Mouse (Mus musculus) left cerebral cortex, postnatal 36 days (tissue): ENCODE results near the gene Gm20521. TPM values are rescaled to one million over a fixed set of nuclear protein-coding genes. Genes with fewer than 3 reads are reported as not detected.

Experiments used
- DNase-seq, 2 experiments: peaks; one replicate each; pipeline ENCODE4 v3.0.0; 2021 to 2022; ENCODE audit warnings: low spot score in 2 of 2, mixed read lengths in 1 of 2
- intact Hi-C: fragments of 180-260 bp; cut with DNase I; formaldehyde crosslinking; loops from one replicate; pipeline ENCODE4 v1.15.1; 2025
- total RNA-seq, 2 experiments: library from RNA; stranded (reverse); gene quantifications; 2 replicates each; pipeline ENCODE4 v1.2.3; 2021

Gm20521 gene
- not detected for total RNA-seq

DNA sequence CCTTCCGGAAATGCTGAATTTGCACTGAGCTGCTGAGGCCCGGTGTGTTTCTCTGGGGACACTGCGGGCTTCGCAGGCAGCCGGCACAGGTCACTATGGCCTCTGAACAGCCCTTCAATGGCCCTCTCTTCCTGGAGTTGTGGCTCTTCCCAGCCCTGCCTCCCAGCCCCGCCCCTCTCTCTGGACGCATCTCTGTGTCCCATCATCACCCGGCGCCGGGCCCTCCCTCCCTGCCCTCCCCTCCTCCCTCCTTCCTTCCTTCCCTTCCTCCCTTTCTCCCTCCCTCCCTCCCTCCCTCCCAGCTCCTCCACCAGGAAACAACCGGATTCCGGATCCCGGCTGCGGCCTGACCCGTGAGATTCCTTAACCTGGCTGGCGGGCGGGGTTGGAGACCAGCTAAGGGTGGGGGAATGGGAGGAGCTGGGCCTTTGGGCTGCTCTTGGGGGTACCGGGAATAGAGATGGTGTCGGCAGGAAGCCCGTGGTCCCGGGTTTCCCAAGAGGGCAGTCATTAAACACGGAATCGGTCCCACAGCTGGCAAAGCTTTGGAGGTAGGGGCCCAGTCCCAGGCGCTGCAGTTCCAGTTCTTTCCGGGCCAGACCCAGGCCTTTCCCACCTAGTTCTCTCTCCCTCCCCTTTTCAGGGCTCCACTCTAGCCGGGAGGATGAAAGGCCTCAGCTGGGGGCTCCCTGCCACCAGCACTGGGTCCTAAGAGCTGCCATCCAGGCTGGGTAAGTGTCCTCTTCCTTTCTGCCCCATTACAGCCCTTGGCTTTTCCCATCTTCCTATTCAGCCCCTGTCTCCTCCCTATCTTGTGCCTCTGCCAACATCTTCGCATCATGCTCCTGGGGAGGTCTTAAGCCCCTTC, at the start of gene Gm20521, which contains the start of gene Bcl2l2:
Gene Gm20521 (plus strand): TSS at position 288 of the 868 bp plus-strand sequence.
Gene Bcl2l2 (plus strand): TSS at position 224 of the 868 bp plus-strand sequence.
- intact Hi-C loops = no loop called here
- DNase-seq = peak; percentile 75

DNA sequence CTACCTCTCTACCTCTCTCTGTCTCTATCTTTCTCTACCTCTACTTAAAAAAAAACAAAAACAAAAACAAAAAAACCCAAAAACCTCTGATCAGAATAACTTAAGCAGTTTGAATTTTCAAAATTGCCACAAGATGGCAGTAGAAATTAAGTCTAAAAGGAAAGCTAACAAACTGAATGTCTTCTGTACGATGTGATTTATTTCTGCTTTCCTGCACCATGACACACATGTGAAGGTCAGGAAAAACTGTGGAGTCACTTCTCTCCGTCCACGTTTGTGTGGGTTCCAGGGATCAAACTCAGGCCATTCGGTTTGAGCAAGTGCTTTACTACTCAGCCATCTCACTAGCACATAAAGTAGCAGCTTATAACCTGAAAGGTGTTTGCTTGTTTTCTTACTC, 39.8 kb upstream of the Gm20521 start:
- intact Hi-C loops = loop anchor here (5.0 kb wide), 1 partner anchor 169 kb away; no protein-coding TSS in a partner anchor
- DNase-seq = peak in 1 of 2 experiments; percentile 10

DNA sequence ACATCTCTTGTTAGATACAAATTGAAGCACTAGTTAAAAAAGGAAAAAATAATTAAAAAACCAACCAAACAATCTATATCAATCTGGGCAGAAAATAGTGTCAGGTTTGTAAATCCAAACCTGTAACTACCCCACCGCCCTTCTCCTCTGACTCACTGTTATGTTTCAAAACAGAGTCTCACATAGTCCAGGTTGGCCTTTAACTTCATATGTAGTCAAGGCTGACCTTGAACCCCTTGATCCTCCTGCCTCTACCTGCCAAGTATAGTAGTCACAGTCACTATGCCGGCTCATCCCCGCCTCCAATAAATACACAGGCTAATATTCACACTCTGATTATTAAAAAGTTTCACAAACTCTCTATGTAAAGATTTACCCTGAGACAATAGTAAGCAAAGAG, 27.5 kb upstream of the Gm20521 start:
- DNase-seq = no peak
- intact Hi-C loops = no loop called here

DNA sequence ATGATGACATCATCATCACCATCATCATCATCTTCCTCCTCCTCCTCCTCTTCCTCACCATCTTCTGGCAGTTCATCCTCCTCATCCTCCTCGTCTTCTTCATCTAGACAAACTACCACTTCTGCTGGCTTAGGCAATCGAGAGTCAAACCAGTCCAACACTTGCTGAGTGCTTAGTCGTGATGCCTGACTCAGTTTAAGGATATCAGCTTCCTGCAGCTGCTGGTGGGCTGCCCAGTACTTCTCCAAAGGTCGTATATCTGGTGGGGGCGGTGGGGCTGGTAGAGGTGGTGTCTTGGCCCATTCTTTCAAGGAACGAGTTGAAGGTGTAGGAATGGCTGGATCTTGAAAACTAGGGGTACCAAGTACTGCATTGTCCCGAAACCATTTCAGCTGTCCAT, 26.5 kb upstream of the Gm20521 start:
- intact Hi-C loops = no loop called here
- DNase-seq = no peak

DNA sequence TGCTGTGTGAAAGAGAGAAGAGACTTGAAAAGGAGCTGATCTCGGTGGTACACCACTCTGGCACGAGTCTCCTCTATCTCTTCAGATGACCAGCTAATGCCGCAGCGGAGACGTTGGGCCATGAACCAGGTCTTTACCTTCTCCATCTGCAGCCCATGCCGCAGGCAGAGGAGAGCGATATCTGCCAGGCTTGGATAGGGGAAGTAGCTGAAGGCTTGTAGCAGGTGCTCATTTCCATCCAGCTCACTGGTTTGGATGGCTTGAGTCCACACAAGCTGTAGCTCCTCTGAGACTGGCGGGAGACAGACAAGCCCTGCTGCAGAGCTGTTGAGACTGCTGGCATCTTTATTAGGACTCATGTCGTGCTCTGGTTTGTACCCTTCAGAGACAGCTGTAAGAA, 25.4 kb upstream of the Gm20521 start:
- DNase-seq = no peak
- intact Hi-C loops = no loop called here

DNA sequence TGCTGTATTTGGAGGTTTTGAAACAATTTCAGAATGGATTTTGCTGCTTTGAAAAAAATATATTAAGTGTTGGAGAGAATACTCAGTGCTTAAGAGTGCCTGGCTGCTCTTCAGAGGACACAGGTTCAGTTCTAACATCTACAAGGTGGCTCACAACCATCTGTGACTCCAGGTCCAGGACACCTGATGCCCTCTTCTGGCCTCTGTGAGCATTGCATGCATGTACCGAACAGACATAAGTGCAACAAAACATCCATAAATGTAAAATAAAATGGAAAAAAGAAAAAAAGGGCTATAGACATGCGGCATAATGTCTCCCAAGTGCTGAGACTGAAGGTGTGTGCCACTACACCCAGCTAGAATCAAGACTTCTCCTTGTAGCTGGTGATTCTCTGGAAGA, 22.7 kb upstream of the Gm20521 start:
- DNase-seq = peak; percentile 40 to 56
- intact Hi-C loops = loop anchor here (1.0 kb wide), 1 partner anchor 146 kb away; no protein-coding TSS in a partner anchor

DNA sequence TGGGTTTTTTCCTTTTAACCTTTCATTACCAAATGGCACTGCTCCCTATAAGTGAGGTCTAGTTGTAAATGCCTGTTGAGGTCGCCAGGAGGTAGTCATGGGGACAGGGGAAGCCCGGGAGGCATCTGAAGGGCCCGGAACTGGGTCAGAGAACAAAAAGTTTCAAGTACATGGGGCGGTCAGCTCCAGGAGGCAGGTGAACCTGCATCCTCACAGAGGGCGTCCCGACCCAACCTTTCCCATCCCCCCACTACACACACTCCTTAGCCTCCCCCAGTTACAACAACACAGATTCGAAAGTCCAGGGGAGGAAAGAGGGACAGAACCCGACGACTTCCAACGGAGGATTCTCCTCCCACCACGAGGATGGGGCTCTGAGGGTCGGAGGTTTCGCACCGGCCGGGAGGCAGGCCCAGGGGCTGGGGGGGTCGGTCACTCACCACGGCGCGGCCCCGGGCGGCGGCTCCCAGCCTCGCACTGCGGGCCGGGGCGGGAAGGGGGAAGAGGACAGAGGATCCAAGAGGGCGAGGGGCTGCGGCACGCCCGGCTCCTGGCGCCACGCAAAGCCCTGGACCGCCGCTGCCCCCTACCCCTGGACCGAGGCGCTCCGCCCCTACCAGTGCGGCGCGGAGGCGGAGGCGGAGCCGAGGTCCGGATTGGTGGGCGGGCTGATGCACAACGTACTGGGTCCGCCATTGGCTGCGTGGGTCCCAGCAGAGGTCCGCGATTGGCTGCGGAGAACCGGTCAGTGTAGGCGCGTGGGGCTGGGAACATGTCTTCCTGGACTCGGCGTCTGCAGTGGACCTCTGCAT, 19.5 kb upstream of the Gm20521 start:
- DNase-seq = peak; percentile 93 to 94
- intact Hi-C loops = no loop called here

DNA sequence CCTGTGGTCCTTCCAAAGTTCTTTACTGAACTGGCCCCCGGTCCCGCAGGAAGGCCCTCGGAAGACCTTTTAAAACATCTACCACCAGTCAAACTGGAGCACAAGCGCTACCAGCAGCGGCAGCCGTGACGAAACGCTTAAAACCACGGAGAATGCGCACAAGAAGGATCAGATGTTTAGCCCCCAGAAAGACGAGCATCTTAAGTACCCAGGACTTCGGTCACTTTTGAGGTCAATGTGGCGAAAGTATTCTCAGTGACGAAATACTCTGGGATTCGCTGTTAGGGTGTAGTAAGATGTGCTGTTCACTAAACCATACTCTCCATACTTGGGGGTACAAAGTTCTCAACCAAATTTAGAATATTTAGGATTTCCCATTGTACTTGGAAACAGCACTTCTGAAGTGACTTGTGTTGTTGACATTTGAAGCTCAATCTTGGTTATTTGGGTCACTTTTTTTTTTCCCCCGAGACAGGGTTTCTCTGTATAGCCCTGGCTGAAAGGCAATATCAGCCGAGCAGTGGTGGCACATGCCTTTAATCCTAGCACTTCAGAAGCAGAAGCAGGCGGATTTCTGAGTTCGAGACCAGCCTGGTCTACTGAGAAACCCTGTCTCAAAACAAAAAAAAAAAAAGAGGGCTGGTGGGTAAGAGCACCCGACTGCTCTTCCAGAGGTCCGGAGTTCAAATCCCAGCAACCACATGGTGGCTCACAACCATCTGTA, 18.8 kb upstream of the Gm20521 start:
- intact Hi-C loops = no loop called here
- DNase-seq = no peak

DNA sequence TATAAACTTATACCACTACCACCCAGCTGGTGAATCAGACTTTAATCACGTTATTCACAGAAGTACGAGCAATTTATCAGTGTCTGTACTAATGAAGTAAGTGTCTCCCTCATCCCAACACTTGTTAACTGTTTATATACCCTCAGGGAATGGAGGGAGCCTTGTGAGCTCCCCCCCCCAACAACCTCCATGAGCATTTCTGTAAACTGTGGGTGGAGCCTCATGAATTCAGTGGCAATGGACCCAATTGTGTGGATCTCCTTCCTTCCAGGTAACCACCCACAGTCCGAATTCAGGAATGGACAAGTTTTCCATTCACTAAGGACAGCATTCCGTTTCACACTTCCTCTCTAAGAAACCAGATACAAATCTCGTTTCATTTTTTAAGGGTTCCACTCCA, 17.6 kb upstream of the Gm20521 start:
- intact Hi-C loops = no loop called here
- DNase-seq = no peak

DNA sequence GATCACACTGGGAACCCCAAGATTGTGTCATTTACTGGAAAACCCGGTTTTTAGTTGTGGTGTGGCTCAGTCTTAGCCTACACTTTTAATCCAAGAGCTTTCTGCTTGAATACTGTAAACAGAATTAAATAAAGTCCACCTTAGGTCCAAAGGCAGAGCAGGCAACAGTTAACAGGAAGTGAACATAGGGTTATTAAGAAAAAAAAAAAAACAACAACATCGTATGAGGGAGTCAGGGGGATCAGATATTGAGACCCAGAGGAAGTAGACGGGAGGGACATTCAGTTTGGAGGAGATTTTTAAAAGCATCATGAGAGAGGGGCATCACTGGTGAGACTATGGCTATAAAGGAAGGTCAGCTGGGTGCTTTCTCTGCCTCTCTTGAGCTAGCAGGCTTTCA, 17.0 kb upstream of the Gm20521 start:
- DNase-seq = no peak
- intact Hi-C loops = no loop called here

DNA sequence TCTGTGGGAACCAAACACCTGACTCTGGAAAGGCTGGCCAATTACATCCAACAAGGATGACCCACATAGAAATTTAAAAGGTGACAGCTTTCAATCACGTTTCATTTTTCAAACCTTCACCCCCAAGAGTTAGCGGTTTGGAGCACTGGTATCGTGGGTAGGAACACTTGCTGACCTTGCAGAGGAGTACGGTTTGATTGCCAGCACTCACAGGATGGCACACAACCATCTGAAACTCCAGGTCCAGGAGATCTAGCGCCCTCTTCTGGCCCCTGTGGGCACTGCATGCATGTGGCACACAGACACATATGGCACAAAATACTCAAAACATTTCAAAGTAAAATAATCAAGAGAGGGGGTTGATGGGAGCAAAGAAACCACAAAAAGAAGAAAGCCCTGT, 16.3 kb upstream of the Gm20521 start:
- intact Hi-C loops = no loop called here
- no peak for DNase-seq

DNA sequence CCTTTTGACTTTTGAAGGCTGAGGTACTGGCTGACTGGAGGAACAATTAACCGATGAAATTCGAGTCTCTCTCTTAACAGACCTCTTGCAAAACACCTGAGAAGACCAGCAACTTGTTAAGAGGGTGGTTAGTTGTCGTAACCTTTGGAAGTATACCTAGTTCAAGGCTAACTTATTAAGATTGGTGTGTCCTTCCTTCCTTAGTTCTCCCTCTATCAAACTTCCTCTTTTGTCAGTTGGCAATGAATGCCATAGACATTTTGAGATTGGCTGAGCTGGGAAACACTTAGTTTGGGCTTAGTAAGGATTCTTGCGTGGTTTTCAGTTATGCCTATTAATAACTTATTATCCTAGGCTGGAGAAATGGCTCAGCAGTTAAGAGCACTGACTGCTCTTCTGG, 15.2 kb upstream of the Gm20521 start:
- intact Hi-C loops = no loop called here
- no peak for DNase-seq

DNA sequence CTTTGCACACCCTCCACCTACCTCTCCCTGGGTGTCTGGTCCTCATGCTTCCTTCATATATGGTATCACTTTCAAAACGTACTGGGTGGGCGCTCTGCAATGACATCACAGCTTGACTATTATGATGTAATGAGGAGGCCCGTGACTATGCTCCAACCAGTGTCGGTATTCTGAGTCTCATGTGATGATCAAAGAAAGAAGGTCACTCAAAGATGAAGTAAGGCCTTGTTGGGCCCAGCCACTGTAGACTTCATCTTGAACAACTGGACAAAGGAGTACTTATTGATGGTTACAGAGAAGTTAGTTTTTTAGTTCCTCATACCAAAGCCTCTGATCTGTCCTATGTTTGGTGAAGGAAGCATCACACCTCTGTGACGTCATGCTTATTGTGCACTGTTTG, 12.4 kb upstream of the Gm20521 start, which contains the start of gene Homez:
Gene Homez (minus strand): TSS at position 101 of the 400 bp plus-strand sequence.
- no peak for DNase-seq
- intact Hi-C loops = no loop called here

DNA sequence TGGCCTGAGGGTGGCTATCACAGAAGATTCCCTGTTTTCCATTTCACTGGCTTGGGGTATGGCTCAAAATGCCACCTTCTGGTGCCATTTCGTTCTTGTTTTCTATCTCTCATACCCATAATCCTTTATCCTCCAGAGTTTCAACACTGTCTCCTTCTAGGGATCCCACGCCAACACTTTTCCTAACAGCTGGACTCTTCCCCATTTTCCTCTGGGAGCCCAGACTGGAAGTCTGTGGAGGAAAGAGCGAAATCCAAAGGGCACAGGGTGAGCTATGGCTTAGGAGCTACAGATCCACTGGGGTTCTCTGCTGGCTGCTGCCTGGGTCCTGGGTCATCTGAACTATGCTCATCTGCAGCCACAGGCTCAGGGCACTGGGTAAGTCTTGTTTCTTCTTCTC, 9.1 kb upstream of the Gm20521 start:
- intact Hi-C loops = no loop called here
- DNase-seq = no peak

DNA sequence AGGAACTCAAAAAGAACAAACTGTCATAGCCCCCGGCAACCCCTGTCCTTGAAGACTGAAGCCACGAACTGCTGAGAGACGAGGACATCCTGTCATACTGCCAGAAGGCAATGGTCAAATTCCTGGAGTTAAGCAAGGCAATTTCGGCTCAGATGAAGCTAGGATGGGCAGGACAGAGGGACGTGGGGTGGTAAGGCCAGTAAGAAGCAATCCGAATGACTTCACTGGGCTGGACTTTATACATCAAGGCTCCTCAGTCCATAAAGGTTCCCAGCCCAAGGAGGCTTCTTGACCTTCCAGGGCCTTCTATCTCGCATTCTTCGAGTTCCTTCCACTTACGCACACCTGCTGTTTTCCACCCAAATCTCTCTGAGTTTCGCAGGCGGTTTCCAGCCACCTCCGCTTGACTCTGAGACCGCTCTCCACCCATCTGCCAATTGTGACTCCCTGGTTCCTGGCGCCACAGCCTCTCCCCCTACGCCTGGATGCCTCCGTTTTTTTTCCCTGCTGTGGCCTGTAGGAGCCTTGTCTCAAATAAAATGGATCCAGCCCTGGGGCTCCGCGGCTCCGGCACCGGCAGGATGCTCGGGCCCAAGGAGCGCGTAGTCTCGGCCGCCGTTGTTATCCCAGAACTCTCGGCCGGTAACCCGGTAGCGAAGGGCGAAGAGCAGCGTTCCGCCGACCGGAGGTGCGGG, 7.2 kb upstream of the Gm20521 start:
- intact Hi-C loops = no loop called here
- DNase-seq = no peak

DNA sequence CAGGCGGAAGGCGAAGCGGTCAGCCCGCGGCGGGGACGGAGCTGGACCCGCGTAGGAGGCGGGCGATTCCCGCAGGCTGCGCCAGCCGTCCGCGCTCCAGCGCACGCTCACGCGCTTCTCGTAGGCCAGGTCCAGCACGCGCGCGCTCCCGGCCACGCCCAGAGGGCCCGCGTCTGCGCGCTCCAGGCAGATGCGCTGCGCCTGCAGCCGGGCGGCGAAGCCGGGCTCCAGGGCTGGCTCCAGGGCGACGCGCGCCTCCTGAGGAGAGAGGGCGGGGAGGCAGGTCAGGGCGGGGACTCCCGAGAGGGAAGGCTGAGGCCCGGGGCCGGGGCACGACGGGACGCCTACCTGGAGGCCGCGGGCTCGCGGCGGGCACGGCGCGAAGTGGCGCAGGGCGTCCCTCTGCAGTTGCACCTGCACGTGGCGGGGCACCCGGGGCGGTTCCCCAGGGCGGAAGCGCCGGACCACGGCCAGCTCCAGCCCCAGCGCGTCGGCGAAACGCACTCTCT, 6.6 kb upstream of the Gm20521 start:
- intact Hi-C loops = no loop called here
- peak; percentile 92 to 96 for DNase-seq

DNA sequence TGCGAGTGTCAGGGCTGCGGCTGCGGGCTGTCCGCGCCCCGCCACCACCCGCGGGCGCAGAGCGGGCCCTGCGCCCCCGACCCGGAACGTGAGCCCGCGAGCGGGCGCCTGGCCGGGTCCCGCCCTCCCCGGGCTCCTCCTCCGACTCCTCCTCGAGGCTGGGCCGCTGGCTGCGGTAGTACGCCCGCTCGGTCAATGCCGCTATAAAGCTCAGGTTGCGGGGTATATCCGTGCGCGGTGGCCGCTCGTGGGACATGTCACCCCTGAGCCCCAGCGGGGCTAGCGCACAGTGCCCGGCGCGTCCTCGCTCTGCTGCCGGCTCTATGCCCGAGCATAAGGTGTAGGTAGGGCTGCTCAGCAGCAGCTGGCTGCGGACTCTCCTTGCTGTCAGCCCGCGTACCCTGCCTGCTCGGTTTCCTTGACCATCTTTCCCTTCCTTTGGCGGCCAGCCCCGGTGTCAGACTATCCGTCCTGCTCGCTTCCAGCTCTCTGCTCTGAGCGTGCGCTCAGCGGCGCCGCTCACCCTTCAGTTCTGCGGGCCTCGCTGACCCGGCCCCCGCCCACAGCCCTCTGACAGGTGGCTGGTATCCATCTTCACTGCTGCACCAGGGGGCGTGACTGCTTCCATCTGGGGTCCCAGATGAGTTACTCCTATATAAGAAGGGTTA, 6.1 kb upstream of the Gm20521 start, which contains the start of gene Ppp1r3e:
Gene Ppp1r3e (minus strand): TSS at position 503 of the 668 bp plus-strand sequence.
- intact Hi-C loops = no loop called here
- DNase-seq = peak; percentile 76 to 81

DNA sequence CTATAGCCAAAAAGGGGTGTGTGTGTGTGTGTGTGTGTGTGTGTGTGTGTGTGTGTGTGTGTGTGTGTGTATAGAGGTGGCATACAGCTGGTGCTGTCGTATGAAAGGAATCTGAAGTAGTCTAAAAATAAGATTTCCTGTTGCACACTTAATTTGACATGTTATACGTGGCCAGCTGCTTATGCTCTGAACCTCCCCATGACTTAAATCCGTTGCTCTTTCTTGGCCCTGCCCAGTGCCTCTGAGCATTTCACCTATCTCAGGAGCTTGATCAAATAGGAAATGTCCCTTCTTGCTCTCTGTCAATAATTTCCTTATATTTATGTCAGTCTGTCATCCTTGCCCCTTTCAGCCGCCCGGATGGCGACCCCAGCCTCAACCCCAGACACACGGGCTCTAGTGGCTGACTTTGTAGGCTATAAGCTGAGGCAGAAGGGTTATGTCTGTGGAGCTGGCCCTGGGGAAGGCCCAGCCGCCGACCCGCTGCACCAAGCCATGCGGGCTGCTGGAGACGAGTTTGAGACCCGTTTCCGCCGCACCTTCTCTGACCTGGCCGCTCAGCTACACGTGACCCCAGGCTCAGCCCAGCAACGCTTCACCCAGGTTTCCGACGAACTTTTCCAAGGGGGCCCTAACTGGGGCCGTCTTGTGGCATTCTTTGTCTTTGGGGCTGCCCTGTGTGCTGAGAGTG, 926 bp downstream of the Gm20521 start:
- no peak for DNase-seq
- intact Hi-C loops = no loop called here
